Mouse (Mus musculus): ENCODE data around the gene Dchs1.

- no peak for TF ChIP-seq POLR2A (IDR thresholded peaks at IDR 0.05; ENCODE audit: borderline replicate concordance, insufficient read depth, low read length)
- no peak for TF ChIP-seq CTCF (IDR thresholded peaks at IDR 0.05; ENCODE audit: borderline replicate concordance, insufficient read depth, low read depth, low read length)
These were observed 24.1 kb upstream of the Dchs1 start for GRCm38 (mm10) chr7:105811516-105811915.

Measured in cerebellum, adult 2 months (tissue).